Mouse (Mus musculus): Measurements from ENCODE around the gene Hrh1. TPM values are rescaled to one million over a fixed set of nuclear protein-coding genes. Genes with fewer than 3 reads are reported as not detected.
A peak's percentile ranks its signal among the peaks of the same experiment; 100 is the strongest.
"Not testable (repeated sequence)": the region's sequence is repeated elsewhere in the genome, so short reads cannot be mapped to it uniquely, and the experiment has no call there.

Gene Hrh1
- polyA plus RNA-seq, 1 experiment: 0.23 TPM

- Histone ChIP-seq H3K4me3 (ENCODE audit: insufficient read depth, low read length) (no peak overlapping the region), H3K4me1 (ENCODE audit: control insufficient read depth, insufficient read depth, low read length) (no peaks in the 10 kb centered on the region), H3K27ac (ENCODE audit: insufficient read depth, low read length) (no peak overlapping the region)
- no peak for TF ChIP-seq POLR2A (IDR thresholded peaks at IDR 0.05; ENCODE audit: low read depth, low read length)
These were observed 76.3 kb downstream of the Hrh1 start for GRCm38 (mm10) chr6:114474059-114474458.

GRCm38 (mm10) chr6:114474911-114475310 is 77.2 kb downstream of the Hrh1 start:
- Histone ChIP-seq H3K4me3 (ENCODE audit: insufficient read depth, low read length) (no peak overlapping the region), H3K4me1 (ENCODE audit: control insufficient read depth, insufficient read depth, low read length) (no peaks in the 10 kb centered on the region), H3K27ac (ENCODE audit: insufficient read depth, low read length) (no peak overlapping the region)
- TF ChIP-seq CTCF (IDR thresholded peaks at IDR 0.05; ENCODE audit: borderline replicate concordance, insufficient read depth, low read length) (no peak), POLR2A (IDR thresholded peaks at IDR 0.05; ENCODE audit: low read depth, low read length) (no peak)

GRCm38 (mm10) chr6:114478771-114479170 is 81.0 kb downstream of the Hrh1 start:
- no peaks in the 10 kb centered on the region for H3K4me1 ChIP-seq (ENCODE audit: control insufficient read depth, insufficient read depth, low read length)
- H3K4me3 ChIP-seq (ENCODE audit: insufficient read depth, low read length): no peak overlapping the region
- no peak overlapping the region for H3K27ac ChIP-seq (ENCODE audit: insufficient read depth, low read length)
- no peak for TF ChIP-seq POLR2A (IDR thresholded peaks at IDR 0.05; ENCODE audit: low read depth, low read length)
- no peak for TF ChIP-seq CTCF (IDR thresholded peaks at IDR 0.05; ENCODE audit: borderline replicate concordance, insufficient read depth, low read length)

GRCm38 (mm10) chr6:114479644-114480410 is 82.1 kb downstream of the Hrh1 start:
- H3K4me1 ChIP-seq (ENCODE audit: control insufficient read depth, insufficient read depth, low read length): no peaks in the 10 kb centered on the region
- TF ChIP-seq POLR2A (IDR thresholded peaks at IDR 0.05; ENCODE audit: low read depth, low read length): no peak
- TF ChIP-seq CTCF (IDR thresholded peaks at IDR 0.05; ENCODE audit: borderline replicate concordance, insufficient read depth, low read length): peak; percentile 22; the same call in 1 of the 2 replicates

GRCm38 (mm10) chr6:114489371-114489770 is 91.6 kb downstream of the Hrh1 start:
- TF ChIP-seq CTCF (IDR thresholded peaks at IDR 0.05; ENCODE audit: borderline replicate concordance, insufficient read depth, low read length) (no peak), POLR2A (IDR thresholded peaks at IDR 0.05; ENCODE audit: low read depth, low read length) (no peak)
- Histone ChIP-seq H3K27ac (ENCODE audit: insufficient read depth, low read length) (no peak overlapping the region), H3K4me1 (ENCODE audit: control insufficient read depth, insufficient read depth, low read length) (no peaks in the 10 kb centered on the region), H3K4me3 (ENCODE audit: insufficient read depth, low read length) (no peak overlapping the region)

More at GRCm38 (mm10) chr6:114479644-114480410, 82.1 kb downstream of the Hrh1 start:
- Histone ChIP-seq H3K27ac (ENCODE audit: insufficient read depth, low read length) (no peak overlapping the region), H3K4me3 (ENCODE audit: insufficient read depth, low read length) (no peak overlapping the region)

GRCm38 (mm10) chr6:114492588-114492987 is 94.9 kb downstream of the Hrh1 start:
- not testable (repeated sequence) for H3K4me1 ChIP-seq (ENCODE audit: control insufficient read depth, insufficient read depth, low read length); H3K4me3 ChIP-seq (ENCODE audit: insufficient read depth, low read length); H3K27ac ChIP-seq (ENCODE audit: insufficient read depth, low read length)

- not testable (repeated sequence) for H3K27ac ChIP-seq (ENCODE audit: insufficient read depth, low read length); H3K4me1 ChIP-seq (ENCODE audit: control insufficient read depth, insufficient read depth, low read length); H3K4me3 ChIP-seq (ENCODE audit: insufficient read depth, low read length)
These were observed 97.3 kb downstream of the Hrh1 start for GRCm38 (mm10) chr6:114494987-114495386.

- not testable (repeated sequence) for H3K27ac ChIP-seq (ENCODE audit: insufficient read depth, low read length); H3K4me3 ChIP-seq (ENCODE audit: insufficient read depth, low read length); H3K4me1 ChIP-seq (ENCODE audit: control insufficient read depth, insufficient read depth, low read length)
These were observed 116.3 kb downstream of the Hrh1 start for GRCm38 (mm10) chr6:114514038-114514437.

GRCm38 (mm10) chr6:114528709-114529108 is 131.0 kb downstream of the Hrh1 start:
- H3K4me1 ChIP-seq (ENCODE audit: control insufficient read depth, insufficient read depth, low read length); H3K27ac ChIP-seq (ENCODE audit: insufficient read depth, low read length); H3K4me3 ChIP-seq (ENCODE audit: insufficient read depth, low read length): not testable (repeated sequence)

Other genes starting within 250 kb of the Hrh1 start
- not detected in 2 replicates for gene Slc6a1, start 115.3 kb upstream of the Hrh1 start, polyA plus RNA-seq (2011; ENCODE audit: insufficient read length, low read depth, missing spikeins)
- 14.8 and 26.4 TPM in 2 replicates for gene Atg7, start 245.2 kb downstream of the Hrh1 start, polyA plus RNA-seq (2011; ENCODE audit: insufficient read length, low read depth, missing spikeins)